Mouse (Mus musculus) ES-Bruce4 (cell line): ENCODE measurements at regions not wholly inside any gene's neighbourhood (a gene's known extent, or its start where the extent isn't known, plus 50 kb on each side); places are given as distances from the start of the nearest gene placed in this dataset.

Experiments
- CTCF ChIP-seq: IDR thresholded peaks from one replicate; pipeline ENCODE4 v1.8.1; 2011; ENCODE audit warnings: low read depth, low read length
- POLR2A ChIP-seq: IDR thresholded peaks from one replicate; pipeline ENCODE4 v1.8.1; 2011; ENCODE audit warnings: low read length; ENCODE audit not compliant: insufficient read depth

DNA sequence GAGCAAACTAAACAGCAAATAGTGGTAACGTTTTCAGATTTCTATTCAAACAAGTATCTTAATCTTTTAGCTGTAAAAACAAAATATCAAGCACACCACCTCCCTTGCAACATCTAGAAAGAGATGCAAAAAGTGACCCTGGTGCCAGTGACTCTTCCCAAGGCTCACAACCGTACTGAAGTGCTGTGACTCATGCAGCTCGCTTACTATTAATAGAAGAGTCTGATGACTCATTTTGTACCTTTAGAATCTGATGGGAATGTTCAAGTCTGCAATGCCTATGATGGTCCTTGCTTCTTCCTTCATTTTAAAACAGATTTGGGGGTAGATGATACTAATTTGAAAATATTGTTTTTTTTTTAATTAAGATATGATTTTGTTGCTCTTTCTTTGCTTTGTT is 88.5 kb downstream of the Arrdc3 start:
- no peak for TF ChIP-seq CTCF
- no peak for TF ChIP-seq POLR2A
